Mouse (Mus musculus) midbrain, embryonic 11.5 days (tissue): ENCODE data around the gene Zbtb25. TPM values are rescaled to one million over a fixed set of nuclear protein-coding genes. Genes with fewer than 3 reads are reported as not detected.

Experiments
- ATAC-seq: fragments of 200-750 bp; cut with Nextera tagmentation; 2 replicates; pipeline ENCODE4 v1.8.0; 2017; ENCODE audit warnings: moderate TSS enrichment, moderate library complexity; ENCODE audit not compliant: low FRiP score
- DNase-seq: peaks from one replicate; pipeline ENCODE4 v3.0.0; 2015; ENCODE audit warnings: low spot score; ENCODE audit errors: missing footprints
- H3K27ac ChIP-seq: fragments of 300-500 bp; sonication (generic); 2 replicates; pipeline ENCODE4 v1.5.1; 2014; ENCODE audit warnings: low read depth, low read length
- H3K27me3 ChIP-seq: fragments of 300-500 bp; sonication (generic); 2 replicates; pipeline ENCODE4 v1.6.1; 2014; ENCODE audit warnings: mild to moderate bottlenecking, low read length, moderate library complexity, mixed read lengths; ENCODE audit not compliant: control insufficient read depth, insufficient read depth
- H3K36me3 ChIP-seq: fragments of 300-500 bp; sonication (generic); 2 replicates; pipeline ENCODE4 v1.6.1; 2014; ENCODE audit warnings: mild to moderate bottlenecking, low read length, moderate library complexity, mixed read lengths; ENCODE audit not compliant: control insufficient read depth, insufficient read depth
- H3K4me1 ChIP-seq: fragments of 300-500 bp; sonication (generic); 2 replicates; pipeline ENCODE4 v1.6.1; 2014; ENCODE audit warnings: low read length; ENCODE audit not compliant: control insufficient read depth, insufficient read depth
- H3K4me2 ChIP-seq: fragments of 300-500 bp; sonication (generic); 2 replicates; pipeline ENCODE4 v1.6.1; 2014; ENCODE audit warnings: mild to moderate bottlenecking, moderate library complexity
- H3K4me3 ChIP-seq: fragments of 300-500 bp; sonication (generic); 2 replicates; pipeline ENCODE4 v1.5.1; 2014; ENCODE audit warnings: low read depth, low read length
- H3K9ac ChIP-seq: fragments of 300-500 bp; sonication (generic); 2 replicates; pipeline ENCODE4 v1.6.1; 2014; ENCODE audit warnings: low read length
- H3K9me3 ChIP-seq: fragments of 300-500 bp; sonication (generic); 2 replicates; pipeline ENCODE4 v1.6.1; 2016; ENCODE audit warnings: low read length; ENCODE audit not compliant: control insufficient read depth
- WGBS: fragments of 180-500 bp; shearing (Covaris S2); extraction: QIAGEN DNeasy Blood & Tissue Kit; methylation state at CpG from one replicate; pipeline ENCODE4 v1.1.7; 2014; 5-methylcytosine and 5-hydroxymethylcytosine counted together
- polyA plus RNA-seq: library from polyadenylated mRNA; unstranded; fragments of >200 nt; fragmentation: Nextera tagmentation; extraction: Ambion mirVana; gene quantifications from 2 replicates; pipeline ENCODE4 v1.2.1, GENCODE M21; 2014

Gene Zbtb25
- polyA plus RNA-seq, 1 experiment from 2014 or later: 20.9 TPM

GRCm38 (mm10) chr12:76372881-76373818 lies 3.7 kb upstream of the Zbtb25 start:
- H3K4me2 ChIP-seq: no peak overlapping the region

GRCm38 (mm10) chr12:76372046-76372445 lies 2.6 kb upstream of the Zbtb25 start:
- ATAC-seq (no peak), DNase-seq (peak; percentile 82)
- peak overlapping the region; percentile 78 for H3K4me2 ChIP-seq
- H3K9me3 ChIP-seq: no peaks in the 10 kb centered on the region
- peaks cover 24% of the 10 kb centered on the region for H3K4me1 ChIP-seq
- no peak overlapping the region for H3K27ac ChIP-seq
- no peaks in the 10 kb centered on the region for H3K36me3 ChIP-seq
- H3K27me3 ChIP-seq: no peaks in the 10 kb centered on the region
- WGBS: 43% methylated on average over 7 of the region's 7 CpGs
- peak overlapping the region; percentile 99; the same call in 1 of the 2 replicates for H3K9ac ChIP-seq
- peak overlapping the region; percentile 76; the same call in 1 of the 2 replicates for H3K4me3 ChIP-seq

More at GRCm38 (mm10) chr12:76372881-76373818, 3.7 kb upstream of the Zbtb25 start:
- ATAC-seq (no peak), DNase-seq (peak; percentile 79)
- 79% methylated on average over 5 of the region's 7 CpGs for WGBS
- Histone ChIP-seq H3K4me1 (peaks cover 13% of the 10 kb centered on the region), H3K27me3 (no peaks in the 10 kb centered on the region), H3K9ac (no peak overlapping the region), H3K4me3 (no peak overlapping the region), H3K27ac (no peak overlapping the region), H3K9me3 (no peaks in the 10 kb centered on the region), H3K36me3 (no peaks in the 10 kb centered on the region)

DNA sequence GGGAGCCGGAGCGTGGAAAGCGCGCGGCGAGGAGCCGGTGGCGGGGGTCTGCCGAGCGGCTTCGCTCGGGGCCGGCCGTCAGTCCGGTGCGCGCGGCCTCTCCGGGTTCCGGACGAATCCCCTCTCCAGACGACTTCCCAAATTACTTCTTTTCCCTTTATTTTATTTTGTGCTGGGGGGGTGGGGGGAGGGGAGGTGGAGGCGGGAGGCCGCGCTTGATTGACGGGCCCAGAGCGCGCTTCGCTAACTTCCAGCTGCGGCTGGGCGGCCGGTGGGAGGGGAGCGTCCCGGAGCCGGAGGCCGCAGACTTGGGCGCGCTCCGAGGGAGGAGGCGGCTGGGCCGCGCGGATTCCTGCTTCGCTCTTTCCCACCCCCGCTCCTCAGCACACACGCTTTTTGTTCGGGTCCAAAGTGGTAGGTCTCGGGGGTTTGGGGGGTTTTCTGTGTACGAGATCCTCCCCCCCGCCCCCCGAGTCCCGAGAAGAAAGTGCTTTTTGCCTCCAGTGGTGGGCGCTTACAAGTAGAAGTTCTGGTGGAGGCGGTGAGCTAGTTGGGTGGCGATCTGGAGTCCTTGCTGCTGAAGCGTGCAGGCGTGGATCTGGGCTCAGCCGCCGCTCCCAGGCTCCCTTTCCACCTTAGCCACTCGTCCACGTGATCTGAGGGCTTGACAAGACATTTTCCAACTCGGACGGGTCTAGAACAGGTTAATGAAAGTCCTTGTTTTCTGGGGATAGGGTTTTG lies 1.6 kb upstream of the Zbtb25 start:
- ATAC-seq: peak; percentile 56
- H3K27ac ChIP-seq: peak overlapping the region; percentile 96
- H3K4me1 ChIP-seq: peaks cover 25% of the 10 kb centered on the region
- peak overlapping the region; percentile 78 for H3K4me2 ChIP-seq
- WGBS: under 1% methylated on average over 49 of the region's 63 CpGs
- peak overlapping the region; percentile 76 for H3K4me3 ChIP-seq
- H3K9me3 ChIP-seq: no peaks in the 10 kb centered on the region
- H3K27me3 ChIP-seq: no peaks in the 10 kb centered on the region
- peak; percentile 98 for DNase-seq
- no peaks in the 10 kb centered on the region for H3K36me3 ChIP-seq
- H3K9ac ChIP-seq: peak overlapping the region; percentile 99

DNA sequence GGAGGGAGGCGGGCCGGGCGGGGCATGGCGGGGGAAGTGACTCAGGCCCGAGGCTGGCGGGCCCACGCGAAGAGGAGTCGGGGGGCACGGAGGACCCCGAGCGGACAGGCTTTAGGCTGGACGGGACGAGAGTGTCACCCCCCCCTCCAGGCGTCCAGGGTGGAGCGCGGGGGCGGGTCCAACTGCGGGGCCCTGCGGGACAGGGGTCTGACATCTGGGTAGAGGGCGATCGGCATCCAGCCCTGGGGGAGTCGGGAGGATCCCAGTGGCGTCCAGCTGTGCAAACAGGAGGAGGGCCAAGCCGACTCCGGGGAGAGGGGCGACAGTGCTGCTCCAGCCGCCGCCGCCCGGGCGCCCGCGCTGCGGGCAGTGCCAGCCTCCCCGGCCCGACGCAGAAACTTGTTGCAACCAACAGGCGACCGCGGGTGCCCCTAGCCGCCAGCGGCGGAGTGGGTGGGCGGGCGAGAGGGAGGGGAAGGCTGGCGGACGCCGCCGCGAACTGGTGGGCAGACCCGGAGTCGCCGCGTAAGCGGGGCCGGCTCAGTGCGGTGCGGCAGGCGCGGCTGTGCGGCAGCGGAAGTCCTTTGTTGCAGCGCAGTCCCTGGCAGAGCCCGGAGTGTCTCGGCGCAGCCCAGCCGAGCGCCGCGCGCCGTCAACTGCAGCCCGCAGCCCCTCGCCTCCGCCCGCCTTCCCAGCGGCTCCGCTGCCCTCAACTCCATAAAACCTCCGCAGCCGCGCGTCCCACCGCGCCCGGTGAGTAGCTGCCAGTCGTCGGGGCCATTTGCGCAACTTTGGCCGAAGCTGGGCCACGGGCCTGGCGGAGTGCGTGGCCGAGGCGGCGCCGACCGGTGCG lies 802 bp upstream of the Zbtb25 start, which contains the start of gene Zbtb1:
TSS of gene Zbtb1 (plus strand) at position 289 of the 853 bp plus-strand sequence.
- peak; percentile 98 for DNase-seq
- peak; percentile 70 for ATAC-seq
- H3K4me1 ChIP-seq: peaks cover 25% of the 10 kb centered on the region
- H3K36me3 ChIP-seq: no peaks in the 10 kb centered on the region
- WGBS: 1% methylated on average over 83 of the region's 99 CpGs
- H3K9ac ChIP-seq: peak within 1 kb of the TSS; percentile 99
- peak within 1 kb of the TSS; percentile 76 for H3K4me3 ChIP-seq
- H3K27me3 ChIP-seq: no peaks in the 10 kb centered on the region
- peak within 1 kb of the TSS; percentile 96 for H3K27ac ChIP-seq
- peak within 1 kb of the TSS; percentile 78 for H3K4me2 ChIP-seq
- no peaks in the 10 kb centered on the region for H3K9me3 ChIP-seq

DNA sequence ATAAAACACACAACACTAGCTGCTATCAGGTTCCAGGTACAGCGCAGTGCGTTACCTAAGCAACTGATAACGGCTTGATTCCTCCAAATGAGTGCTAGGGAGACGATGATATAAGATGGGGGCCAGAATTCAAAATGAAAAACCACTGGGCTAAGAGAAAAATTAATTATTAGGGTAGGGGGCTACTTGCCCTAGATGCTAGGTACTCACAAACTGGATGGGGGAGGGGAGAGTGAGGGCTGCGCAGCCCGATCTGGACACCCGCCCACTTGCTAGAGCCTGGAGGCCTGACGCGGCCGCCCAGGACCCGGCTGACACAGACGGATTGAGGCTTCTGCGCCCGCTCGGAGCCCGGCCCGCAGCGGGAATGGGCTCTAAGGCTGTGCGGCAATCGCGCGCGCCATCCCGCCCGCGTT lies 604 bp downstream of the Zbtb25 start:
- Histone ChIP-seq H3K4me3 (peak overlapping the region; percentile 76), H3K36me3 (no peaks in the 10 kb centered on the region), H3K9me3 (no peaks in the 10 kb centered on the region), H3K9ac (peak overlapping the region; percentile 99), H3K27ac (peak overlapping the region; percentile 96), H3K27me3 (no peaks in the 10 kb centered on the region), H3K4me1 (peaks cover 25% of the 10 kb centered on the region), H3K4me2 (peak overlapping the region; percentile 78)
- ATAC-seq: peak; percentile 49; the same call in 1 of the 2 replicates
- DNase-seq: no peak
- WGBS: under 1% methylated on average over 26 of the region's 26 CpGs

- H3K36me3 ChIP-seq: no peaks in the 10 kb centered on the region
- H3K4me2 ChIP-seq: peak overlapping the region; percentile 78
- H3K27me3 ChIP-seq: no peaks in the 10 kb centered on the region
- ATAC-seq: no peak
- peak overlapping the region; percentile 99 for H3K9ac ChIP-seq
- DNase-seq: peak; percentile 85
- 5% methylated on average over 9 of the region's 9 CpGs for WGBS
- peaks cover 25% of the 10 kb centered on the region for H3K4me1 ChIP-seq
- H3K9me3 ChIP-seq: no peaks in the 10 kb centered on the region
- peak overlapping the region; percentile 76 for H3K4me3 ChIP-seq
- 0 out of 2 replicates have a peak overlapping the region, but pooled peaks have one; percentile 96 for H3K27ac ChIP-seq
Measured at GRCm38 (mm10) chr12:76368201-76368789, 1.1 kb downstream of the Zbtb25 start.

DNA sequence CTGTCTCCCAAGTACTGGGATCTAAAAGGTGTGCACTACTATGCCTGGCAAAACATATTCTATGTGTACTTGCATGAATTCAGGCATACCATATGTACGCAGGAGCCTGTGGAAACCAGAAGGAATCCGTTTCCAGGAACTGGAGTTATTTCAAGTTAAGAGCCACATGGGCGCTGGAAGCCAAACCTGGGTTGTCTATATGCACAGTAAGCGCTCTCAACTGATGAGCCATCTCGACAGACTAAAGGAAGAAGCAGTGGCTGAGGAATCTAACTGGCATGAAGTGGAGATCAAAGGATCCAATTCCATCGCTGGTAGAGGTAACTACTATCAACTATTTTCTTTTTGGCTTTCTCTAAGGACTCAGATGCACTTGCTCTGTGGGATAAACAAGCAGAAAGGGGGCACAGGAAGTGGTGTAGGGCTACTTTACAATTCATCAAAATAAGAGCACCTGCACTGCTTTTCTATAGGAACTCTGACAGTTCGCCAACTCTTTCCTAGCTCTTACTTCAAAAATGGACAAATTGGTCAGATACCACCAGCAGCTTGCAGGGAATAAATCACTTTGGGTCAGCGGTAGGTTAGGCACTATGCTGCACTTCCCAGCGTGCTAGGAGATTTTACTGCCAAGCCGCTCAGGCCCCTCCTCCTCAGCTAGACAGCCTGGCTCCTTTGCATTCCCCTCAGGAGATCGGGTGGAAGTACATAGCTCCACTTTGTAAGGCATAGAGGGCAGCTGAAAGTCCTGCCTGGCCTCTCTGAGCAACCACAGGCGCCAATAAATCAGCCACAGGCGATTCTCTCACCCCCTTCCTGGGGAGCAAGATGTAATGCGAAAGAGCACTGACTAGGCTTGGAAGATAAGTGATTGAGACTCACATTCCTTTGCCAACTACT lies 2.1 kb downstream of the Zbtb25 start:
- no peak overlapping the region for H3K27ac ChIP-seq
- no peak for ATAC-seq
- H3K9ac ChIP-seq: peak overlapping the region; percentile 26
- no peaks in the 10 kb centered on the region for H3K36me3 ChIP-seq
- DNase-seq: peak; percentile 89
- H3K27me3 ChIP-seq: no peaks in the 10 kb centered on the region
- H3K4me1 ChIP-seq: peaks cover 23% of the 10 kb centered on the region
- peak overlapping the region; percentile 78 for H3K4me2 ChIP-seq
- no peaks in the 10 kb centered on the region for H3K9me3 ChIP-seq
- WGBS: 33% methylated on average over 14 of the region's 14 CpGs
- H3K4me3 ChIP-seq: peak overlapping the region; percentile 15; the same call in 1 of the 2 replicates
